Mouse (Mus musculus) brain, embryonic 18.5 days (tissue): ENCODE data around the gene Rint1.
A peak's percentile ranks its signal among the peaks of the same experiment; 100 is the strongest.
"Not testable (repeated sequence)": the region's sequence is repeated elsewhere in the genome, so short reads cannot be mapped to it uniquely, and the experiment has no call there.

Experiments
- DNase-seq: peaks from one replicate; pipeline ENCODE4 v3.0.0-alpha.2; 2012; ENCODE audit warnings: low read depth, low spot score

The Rint1 gene

DNA sequence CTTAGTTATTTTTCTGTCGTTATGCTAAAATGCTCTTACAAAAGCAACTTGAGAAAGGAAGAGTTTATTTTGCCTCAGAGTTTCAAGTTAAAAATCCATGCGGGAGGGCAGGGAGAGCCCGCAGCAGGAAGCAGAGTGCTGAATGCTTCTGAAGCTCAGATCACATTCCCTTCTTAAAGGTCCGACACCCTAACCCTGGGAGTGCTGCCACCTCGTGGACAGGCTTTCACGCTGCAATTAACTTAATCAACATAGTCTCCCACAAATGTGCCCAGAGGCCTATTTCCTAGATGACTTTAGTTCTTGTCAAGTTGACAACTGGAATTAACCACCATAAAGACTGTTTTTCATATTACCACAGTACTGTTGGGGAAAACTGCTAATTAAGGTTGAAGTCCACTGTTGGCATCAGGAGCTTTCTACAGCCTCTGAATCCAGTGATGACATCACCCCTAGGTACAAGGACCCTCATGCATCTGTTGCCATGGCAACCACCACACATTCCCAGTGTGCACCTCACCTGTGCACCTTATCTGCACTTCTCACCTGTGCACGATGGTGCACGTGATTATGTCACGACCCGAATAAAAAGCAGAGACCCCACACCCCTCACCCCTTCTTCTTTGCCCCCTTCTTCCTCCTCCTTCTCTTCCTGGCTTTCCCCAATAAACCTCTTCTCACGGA, 39.0 kb downstream of the Rint1 start:
- DNase-seq, result no peak

DNA sequence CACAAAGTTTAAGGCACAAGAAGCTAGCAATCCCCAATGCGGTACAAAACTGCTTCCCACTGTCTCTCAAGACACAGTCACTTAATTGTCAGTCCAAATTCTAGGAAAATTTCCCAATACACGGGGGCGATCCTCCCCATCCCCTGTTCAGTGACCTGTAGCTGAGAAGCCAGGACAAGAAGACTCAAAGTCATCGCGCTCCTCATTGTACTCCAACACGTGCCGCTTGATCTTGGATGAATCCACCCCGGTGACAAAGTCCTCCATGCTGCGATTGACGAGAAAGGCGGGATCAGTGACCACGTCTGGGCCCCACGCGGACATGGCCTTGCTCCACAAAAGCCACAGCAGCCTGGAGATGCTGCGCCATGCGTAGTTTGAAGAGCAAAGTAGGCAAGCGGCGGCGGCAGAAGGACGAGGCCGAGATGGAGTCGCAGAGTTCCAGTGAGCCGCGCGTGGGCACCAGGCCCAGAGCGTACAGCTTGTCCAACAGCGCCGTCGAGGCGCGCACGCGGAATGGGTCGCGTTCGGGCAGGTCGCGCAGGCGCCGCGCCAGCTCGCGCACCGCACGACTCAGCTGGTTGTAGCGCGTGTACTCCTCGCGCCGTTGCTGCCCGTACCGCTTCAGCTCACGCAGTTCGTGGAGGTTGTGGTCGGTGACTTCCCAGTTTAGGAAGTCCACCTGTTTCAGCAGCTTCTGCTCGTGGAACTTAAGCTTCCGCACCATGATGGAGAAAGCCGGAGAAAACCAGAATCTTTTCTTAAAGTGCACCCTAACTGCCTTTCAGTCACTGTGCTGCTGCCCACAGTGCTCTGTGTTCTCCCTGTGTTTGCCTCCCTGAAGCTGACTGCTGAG, 43.6 kb downstream of the Rint1 start:
- no peak for DNase-seq

DNA sequence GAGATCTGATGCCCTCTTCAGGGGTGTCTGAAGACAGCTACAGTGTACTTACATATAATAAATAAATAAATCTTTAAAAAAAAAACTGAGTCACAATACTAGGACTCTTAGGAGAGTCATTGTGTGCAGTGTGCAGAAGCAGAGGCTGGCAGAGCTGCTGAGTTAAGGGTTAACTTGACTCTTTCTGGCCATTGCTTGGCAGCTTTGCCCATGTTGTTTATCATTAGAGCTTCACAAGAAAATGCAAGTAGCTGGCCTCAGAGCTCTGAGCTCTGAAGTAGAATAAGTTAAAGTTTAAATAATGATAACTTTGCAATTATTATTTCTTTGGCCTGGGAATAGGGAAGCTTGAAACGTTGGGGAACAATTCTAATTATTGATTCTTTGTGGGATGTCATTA, 48.2 kb downstream of the Rint1 start:
- not testable (repeated sequence) for DNase-seq

DNA sequence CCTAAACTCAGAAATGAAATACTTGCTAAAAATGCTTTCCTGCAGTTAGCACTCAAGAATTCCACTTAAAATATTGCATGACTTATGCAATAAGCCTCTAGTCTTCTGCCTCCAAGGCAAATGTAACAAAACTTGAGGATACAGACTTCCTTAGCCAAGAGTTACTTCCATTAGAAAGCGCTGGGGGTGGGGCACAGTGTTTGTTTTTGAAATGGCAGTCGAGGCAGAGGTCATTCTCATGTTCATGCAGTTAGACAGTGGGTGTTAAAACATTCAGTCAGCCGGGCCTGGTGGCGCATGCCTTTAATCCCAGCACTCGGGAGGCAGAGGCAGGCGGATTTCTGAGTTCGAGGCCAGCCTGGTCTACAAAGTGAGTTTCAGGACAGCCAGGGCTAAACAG, 50.6 kb downstream of the Rint1 start:
- DNase-seq, result no peak

DNA sequence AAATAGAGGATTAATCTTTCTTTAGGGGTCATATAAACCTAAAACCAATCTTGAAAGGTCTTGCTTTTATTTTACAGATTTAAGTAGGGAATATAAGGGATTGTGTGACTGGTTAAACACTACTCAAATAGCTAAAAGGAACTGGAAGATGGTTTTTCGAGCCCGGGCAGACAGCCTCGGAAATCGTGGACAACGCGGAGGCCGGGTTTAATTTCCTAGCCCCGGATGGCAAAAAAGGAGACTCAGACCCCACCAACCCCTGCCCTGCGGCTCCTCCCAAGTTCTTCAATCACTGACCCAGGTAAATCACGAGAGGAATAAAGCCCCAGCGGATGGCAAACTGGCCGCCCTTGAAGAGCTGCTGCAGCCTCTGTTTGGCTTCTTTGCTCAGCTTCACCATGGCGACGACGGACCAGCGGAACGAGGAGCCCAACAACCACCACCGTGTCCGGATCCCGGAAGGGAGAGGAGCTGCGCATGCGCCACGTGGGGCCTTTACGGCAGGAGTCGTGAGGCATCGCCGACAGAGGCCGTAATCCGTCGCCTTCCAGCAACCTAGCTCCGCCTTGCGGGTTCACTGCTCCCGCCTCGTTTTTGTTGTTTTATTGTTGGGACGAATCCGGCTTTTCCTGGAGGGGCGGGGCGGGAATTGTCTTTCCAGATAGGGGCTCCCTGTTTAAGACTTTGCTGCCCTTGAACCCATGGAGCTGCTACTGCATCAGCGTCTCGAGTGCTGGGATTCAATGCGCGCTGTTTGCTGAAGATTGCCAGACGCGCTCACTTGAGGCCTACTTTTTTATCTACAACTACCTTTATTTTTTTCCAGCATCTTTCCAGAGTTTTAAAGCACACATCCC, 56.4 kb downstream of the Rint1 start, which contains the start of gene Tomm7:
TSS of gene Tomm7 (minus strand) at position 488 of the 857 bp plus-strand sequence.
- DNase-seq, result peak; percentile 91

DNA sequence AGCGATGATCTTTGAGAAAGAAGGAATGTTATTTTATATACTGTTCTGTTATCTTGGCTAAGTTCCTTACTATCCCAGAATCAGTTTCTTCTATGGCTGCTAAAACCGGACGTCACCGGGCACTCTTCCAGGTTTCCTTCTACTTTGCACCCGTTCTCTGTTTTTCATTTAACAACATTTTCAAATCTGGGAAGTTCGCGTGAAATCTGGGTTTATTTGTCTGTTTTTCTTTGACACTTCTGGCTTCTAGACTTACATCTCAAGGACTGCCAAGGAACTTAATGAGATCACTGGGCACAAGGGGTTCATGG, 57.0 kb downstream of the Rint1 start:
- DNase-seq, result no peak

DNA sequence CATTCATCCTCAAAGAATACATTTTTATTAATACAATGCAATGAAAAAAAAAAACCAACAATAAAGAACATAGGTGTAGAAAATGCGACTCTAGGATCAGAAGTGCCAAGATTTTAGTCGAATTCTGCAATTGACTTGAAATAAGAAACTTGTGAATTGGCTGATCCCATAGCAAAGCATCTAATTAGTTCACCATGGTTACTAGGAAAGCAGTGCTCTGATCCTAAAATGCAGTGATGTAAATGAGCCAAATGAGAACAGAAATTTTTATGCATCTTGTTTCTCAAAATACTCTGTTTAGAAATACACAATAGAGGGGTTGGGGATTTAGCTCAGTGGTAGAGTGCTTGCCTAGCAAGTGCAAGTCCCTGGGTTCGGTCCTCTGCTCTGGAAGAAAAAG, 57.6 kb downstream of the Rint1 start:
- no peak for DNase-seq

DNA sequence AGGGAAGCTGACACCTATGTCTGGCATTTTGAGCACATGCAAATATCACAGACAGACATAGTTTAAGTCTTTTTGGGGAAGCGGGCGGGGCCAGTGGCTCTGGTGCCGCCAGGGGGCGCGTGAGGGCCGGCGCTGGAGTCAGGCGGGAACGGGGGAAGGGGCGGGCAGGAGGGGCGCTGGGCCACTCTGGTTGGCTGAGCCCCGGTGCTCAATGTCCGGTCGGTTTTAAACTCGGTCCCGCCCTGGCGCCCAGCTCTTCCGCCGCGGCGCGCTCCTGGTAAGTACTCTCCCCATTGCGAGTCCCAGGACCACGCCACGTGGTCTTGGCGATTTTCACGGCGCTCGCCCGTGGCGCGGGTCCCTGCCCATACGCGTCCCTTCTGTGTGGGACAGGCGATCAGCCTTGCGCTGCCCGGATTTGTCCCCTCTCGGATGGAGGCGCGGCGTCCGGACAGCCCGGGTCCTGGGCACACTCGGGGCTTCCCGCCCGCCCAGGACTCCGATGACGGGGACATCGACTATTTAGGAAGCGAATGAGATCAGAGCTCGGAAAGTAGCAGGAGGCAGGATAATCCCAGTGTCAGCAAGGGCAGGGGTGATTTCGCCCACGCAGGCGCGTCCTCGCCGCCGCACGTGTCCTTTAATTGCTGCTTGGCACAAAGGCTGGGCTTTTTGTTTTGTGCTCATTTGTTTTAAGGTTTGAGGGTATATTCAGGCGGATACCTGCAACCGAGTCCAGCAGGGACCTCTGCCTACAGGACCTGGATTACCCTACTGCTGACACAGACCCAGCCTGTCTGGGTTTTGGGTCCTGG, 63.0 kb downstream of the Rint1 start:
- no peak for DNase-seq

DNA sequence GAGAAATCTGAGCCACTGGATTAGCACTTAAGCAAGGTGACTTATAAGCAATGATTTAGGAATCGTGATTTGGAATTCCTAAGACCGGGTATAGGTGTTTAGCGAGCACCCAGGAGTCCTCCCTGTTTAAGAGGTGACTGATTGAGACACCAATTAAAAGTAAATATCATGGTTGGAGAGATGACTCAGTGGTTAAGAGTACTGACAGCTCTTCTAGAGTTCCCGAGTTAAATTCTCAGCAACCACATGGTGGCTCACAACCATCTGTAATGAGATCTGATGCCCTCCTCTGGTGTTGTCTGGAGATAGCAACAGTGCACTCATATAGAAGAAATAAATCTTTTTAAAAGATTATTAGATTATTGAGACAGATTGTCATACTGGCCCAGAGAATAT, 63.6 kb downstream of the Rint1 start:
- DNase-seq, result not testable (repeated sequence)

DNA sequence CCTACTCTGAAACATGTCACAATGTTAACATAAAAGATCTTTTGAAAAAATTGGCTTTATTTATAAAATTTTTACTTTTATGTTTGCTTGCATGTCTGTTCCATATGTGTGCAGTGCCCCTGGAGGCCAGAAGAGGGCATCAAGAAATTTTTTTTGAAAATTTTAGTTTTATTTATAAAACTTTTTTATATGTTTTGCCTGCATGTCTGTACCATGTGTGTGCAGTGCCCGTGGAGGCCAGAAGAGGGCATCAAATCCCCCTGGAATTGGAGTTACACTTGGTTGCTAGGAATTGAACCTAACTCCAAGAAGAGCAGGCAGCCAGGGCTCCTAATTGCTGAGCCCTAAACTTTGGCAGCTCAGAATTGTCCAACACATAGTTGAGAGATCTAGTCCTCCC, 65.4 kb downstream of the Rint1 start:
- DNase-seq, result not testable (repeated sequence)

DNA sequence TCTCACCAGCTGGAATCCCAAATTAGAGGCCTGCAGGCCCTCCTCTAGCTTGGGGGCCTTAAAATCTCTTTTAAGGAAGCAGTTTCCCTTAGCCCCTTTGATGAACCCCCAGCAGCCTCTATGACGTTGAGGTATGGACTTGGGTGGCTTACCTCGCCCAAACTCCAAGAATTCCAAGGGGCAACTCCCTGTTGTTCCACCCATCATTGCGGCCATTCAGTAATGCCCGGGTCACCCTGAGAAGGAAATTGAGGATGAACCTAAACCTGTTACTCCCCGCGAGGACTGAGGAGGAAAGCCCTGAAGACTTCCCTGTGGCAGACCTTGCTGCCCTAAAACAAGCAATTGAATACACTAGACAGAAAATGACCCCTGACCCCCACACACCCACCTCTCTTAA, 68.0 kb downstream of the Rint1 start:
- no peak for DNase-seq

DNA sequence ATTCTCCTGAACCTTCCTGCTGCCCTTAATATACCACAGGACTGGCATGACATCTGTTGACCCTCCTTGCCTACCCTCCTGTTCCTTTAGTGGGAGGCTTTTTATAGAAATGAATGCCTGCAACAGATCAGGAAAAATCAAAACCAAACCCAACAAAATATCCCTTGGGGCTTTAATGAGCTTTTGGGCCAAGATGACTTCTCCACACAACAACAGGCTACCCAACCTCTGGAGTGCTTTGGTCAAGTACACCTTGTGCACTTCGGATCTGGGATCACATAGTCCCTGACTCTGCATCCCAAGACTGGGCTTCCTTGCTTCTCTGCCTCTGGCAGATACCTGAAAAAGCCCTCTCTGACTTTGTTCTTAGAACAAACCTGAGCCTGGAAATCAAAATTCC, 68.7 kb downstream of the Rint1 start:
- no peak for DNase-seq

DNA sequence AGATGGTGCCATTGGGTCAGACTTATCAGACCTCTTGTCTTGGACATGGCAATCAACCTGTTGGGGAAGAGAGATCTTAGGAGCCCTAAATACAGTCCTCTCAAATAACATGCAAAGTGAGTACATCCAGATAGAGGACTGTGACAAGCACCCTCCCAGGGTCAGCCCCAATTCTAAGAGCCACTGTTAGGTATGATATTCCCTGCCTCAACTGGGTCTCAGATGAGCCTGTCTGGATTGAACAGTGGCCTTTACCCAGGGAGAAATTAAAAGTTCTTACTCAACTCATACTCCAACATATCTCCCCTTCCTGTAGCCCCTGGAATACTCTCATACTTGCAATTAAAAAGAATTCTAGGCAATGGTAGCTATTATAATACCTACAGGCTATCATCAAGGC, 69.7 kb downstream of the Rint1 start:
- no peak for DNase-seq

DNA sequence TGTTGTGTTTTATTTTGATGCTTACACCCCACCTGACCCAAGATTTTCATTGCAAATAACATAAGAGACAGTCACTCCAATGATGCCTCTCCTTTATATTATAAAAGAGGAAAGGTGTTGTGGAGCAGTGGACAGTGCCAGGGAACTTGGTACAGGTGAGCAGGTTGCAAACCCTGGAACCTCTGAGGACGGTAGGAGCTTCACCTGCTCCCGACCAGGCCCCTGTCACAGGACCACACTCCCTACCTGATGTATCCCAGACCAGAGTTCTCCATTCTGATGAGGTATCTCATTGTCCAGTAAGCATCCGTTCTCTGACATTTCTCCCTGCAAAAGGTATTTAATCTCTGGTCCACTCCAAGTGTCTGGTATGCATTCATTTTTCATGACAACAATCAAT, 70.5 kb downstream of the Rint1 start:
- DNase-seq, result no peak

DNA sequence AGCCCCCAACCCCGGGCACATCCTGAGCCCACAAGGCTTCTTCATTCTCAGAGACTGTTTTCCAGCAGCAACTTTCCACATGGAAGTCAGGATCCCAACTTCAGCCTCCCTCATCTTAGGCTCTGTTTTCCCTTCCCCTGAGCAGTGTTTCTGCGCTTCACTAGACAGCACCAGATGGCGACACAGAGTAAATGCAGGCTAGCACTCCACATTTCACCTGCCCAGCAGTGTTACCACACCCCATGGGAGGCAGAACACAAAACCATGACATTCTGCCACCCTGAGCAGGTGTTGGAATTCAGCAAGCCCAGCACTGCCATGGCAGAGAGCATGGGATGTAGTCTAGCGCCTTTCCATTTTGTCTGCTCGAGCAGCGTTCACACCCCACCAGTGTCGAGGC, 71.1 kb downstream of the Rint1 start:
- DNase-seq, result no peak

DNA sequence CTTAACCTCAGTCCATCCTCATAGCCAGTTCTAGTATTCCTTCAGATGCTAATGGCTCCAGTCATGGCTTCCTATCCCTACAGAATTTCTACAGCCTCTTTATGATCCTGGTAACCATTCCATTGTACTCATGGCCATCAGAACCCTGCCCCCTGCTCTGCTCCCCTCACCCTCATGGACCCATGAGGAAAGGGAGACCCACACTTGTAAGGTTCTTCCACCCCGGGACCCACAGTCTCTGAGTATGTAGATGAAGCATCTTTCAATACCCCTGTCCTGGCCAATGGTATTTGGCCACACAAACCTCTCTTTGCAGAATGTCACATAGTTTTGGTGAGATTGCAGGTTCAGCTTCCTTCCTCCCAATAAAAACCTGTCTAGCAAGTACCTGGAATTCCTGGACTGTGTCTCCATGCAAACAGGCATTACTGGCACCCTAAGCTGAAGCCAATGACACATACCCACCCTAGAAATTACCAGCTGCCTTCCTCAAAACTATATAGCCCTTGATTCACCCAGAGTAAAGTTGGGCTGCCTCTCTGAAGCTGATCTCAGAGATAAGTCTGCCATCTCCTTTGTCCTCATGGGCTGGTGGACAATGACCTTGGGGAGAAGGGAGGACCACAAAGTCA, 71.7 kb downstream of the Rint1 start:
- DNase-seq, result no peak

DNA sequence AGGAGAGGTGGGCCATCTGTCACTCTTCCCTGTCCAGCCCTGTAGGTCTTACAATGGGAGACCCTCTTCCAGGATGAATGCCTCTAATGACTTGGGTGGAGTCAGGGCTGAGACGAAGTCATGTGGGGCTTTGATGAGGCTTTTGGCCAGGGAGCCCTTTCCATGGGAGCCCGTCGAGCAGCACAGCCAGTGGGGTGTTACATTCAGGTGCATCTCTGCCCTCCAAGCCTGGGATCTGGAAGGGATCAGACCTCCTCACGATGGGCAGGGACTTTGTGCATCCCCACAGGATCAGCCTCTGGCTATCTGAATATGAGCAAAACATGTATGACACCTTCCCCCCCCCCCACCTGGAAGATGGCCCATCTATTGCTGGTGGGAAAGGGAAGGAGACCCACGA, 72.4 kb downstream of the Rint1 start:
- DNase-seq, result no peak

DNA sequence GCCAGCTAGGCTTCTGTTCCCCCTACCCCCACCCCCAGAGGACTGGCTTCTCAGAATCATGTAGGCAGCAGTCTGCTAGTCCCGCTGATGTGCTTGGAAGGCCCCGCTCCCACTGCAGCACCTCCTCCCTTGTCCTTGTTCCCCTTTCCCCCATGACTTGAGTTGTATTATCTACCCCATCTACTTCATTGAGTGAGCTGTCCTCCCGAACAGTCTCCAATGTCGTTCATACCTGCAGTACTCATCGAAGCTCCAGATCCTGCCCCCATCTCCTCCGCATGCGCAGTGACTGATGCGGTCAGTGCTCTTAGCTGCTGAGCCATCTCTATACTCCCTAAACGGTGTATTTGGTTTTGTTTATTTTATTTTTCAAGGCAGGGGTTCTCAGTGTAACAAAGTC, 74.2 kb downstream of the Rint1 start:
- DNase-seq, result no peak

DNA sequence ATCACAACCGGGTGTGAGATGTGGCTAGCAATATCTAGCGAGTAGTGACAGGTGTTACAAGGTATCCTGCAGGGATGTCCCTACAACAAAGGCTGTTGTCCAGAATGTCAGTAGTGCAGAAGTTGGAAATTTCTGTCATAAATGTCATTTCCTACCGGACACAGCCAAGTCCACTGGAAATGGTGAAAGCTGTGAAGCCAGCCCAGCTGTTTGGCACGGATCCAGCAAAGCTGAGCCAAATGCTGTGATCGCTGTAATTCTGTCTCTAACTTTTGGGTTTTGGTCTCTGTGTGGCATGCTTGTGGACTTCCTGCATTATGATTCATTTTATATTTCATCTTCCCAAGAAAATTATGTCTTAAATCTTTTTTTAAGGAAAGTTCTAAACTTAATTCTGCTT, 74.8 kb downstream of the Rint1 start:
- no peak for DNase-seq

DNA sequence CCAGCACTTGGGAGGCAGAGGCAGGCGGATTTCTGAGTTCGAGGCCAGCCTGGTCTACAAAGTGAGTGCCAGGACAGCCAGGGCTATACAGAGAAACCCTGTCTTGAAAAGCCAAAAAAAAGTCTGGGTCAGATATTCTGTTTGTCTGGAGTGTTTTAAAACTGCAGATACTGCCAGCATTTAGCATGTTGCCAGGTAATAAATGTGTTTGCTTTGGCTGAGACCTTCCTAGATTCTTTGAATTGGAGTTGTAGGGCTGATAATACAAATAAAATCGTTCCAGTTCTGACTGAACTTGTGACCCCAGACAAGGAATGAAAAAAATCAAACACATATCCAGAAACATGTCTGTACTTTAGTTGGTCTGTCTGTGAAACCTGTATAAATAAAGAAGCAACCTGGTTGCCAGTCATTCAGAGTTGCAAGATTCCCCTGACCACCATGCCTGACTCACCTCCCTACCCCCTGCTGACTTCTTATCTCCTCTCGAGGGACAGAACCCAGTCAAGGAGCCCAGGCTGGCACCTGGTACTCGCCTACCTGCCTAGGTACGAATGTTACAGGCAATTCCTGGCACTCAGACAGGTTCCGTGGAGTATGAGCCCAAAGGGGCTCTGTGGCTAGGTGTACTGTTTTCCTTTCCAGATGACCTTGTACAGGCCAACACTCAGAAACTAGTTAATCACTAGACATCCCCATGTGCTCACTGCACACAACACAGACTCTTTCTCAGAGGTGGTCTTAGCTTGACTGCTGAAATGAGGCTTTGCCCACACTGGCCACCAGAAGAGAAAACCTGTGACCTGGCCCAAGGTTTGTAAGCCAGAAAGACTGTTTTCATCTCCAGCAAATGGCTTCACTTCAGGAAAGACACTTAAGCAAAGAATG, 75.9 kb downstream of the Rint1 start:
- DNase-seq, result no peak
